Mouse (Mus musculus) CD4-positive, CD25-positive, alpha-beta regulatory T cell, adult 4 months (primary cell): Measurements from ENCODE around the gene Tspear. TPM values are rescaled to one million over a fixed set of nuclear protein-coding genes. Genes with fewer than 3 reads are reported as not detected.
"Not testable (repeated sequence)": the region's sequence is repeated elsewhere in the genome, so short reads cannot be mapped to it uniquely, and the experiment has no call there.

ENCODE experiments used
- ATAC-seq: one replicate; pipeline ENCODE4 v1.8.0; 2017
- polyA plus RNA-seq, 2 experiments: library from polyadenylated mRNA; unstranded; fragments of 100-300 nt; shearing (Covaris generic); gene quantifications; one replicate each; pipeline ENCODE4 v1.2.1; 2017

The Tspear gene
- polyA plus RNA-seq, 2 experiments from 2014 or later, result 0.31 to 1.4 TPM

- ATAC-seq, result no peak
Observed at GRCm38 (mm10) chr10:77794976-77795375, 108.6 kb downstream of the Tspear start, which contains the start of gene Gm9639. TSS of gene Gm9639 (minus strand) at chr10:77795076.

GRCm38 (mm10) chr10:77797677-77798076 lies 111.3 kb downstream of the Tspear start:
- no peak for ATAC-seq

- ATAC-seq, result not testable (repeated sequence)
Observed at GRCm38 (mm10) chr10:77798164-77798920, 112.0 kb downstream of the Tspear start.

- ATAC-seq, result no peak
Observed at GRCm38 (mm10) chr10:77798921-77799508, 112.6 kb downstream of the Tspear start, which contains the start of gene Gm19668. TSS of gene Gm19668 (minus strand) at chr10:77799133.

DNA sequence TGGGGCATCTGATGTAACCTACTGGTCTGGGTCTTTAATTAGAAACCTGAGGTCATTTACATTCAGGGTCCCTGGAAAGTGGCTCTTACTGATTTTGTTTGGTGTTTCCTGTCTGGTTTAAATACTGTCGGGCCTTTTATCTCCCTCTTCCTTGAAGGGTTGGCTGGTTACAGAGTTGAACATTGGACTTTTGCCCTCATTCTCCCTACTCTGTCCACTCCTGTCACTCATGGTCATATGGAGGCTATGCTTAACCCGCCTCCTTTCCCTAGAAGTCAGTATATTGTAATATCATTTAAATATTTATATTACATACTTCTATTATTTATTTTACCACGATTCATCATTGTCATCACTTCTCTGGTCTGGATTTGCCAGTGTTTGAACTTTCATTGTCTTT lies 117.7 kb downstream of the Tspear start:
- no peak for ATAC-seq

DNA sequence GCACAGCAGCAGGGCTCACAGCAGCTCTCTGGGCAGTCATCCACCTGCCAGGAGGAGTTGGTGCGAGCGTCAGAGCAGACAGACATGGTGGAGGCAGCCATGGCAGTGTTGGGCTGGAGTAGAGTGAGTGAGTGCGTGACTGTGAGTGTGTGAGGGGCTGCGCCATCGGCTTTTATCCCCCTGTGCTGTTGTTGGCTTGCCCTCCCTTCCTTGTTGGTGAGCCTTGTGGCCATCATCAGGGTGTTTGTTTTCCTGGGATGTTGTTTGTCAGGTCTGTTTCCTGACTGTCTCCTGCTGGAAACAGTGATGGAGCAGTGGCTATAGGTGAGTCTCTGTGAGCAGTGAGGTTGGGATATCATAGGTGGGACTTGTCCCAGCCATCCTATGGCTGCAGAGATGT lies 125.4 kb downstream of the Tspear start, which contains the start of gene Gm9507:
Gm9507 (minus strand) TSS at position 101 of the 400 bp plus-strand sequence.
- ATAC-seq, result no peak

- no peak for ATAC-seq
Observed at GRCm38 (mm10) chr10:77814382-77814781, 128.0 kb downstream of the Tspear start, which contains the start of gene Gm2696. TSS of gene Gm2696 (plus strand) at chr10:77814682.

GRCm38 (mm10) chr10:77815514-77815913 lies 129.1 kb downstream of the Tspear start:
- ATAC-seq, result no peak

DNA sequence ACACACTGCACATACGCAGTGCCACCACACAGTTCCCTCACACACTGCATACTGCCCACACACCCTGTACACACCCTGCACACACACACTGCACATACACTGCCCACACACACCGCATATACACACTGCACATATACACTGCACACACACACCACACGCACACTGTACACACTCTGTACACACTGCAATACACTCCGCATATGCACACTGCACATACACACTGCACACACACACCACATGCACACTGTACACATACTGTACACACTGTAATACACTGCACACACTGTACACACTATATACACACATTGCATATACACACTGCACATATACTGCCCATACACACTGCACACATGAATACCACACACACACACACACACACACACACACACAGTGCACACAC lies 132.2 kb downstream of the Tspear start:
- no peak for ATAC-seq

- no peak for ATAC-seq
Observed at GRCm38 (mm10) chr10:77819203-77819602, 132.8 kb downstream of the Tspear start.

DNA sequence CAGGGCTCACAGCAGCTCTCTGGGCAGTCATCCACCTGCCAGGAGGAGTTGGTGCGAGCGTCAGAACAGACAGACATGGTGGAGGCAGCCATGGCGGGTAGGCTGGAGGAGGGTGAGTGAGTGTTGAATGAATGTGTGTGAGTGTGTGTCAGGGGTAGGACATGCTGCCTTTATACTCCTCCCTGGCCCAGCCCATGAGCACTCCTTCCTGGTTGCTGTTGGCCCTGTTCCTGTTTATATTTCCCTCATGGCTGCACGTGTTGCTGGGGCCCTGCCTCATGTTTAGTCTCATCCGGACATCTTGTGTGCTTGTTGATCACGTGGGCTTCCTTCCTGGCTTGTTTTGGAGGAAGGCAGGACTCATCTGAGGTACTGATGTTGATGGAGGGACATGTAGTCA lies 140.6 kb downstream of the Tspear start, which contains the start of gene Krtap10-4:
Krtap10-4 (minus strand) TSS at position 145 of the 400 bp plus-strand sequence.
- ATAC-seq, result no peak

DNA sequence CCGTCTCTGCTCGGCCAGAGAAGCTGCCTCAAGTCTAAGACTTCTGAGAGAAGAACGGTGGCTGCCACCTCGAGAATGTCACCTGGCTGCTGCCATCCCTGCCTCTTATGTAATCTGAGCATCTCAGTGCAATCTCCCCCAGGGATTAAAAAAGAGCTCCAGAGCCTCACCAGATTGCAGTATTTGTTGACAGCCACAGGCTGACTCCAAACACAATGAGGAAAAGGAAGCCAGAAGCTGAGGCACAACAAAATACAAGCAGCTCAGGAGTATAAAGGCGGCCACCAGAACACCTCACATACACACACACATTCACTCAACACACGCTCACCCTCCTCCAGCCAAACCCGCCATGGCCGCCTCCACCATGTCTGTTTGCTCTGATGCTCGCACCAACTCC lies 149.3 kb downstream of the Tspear start, which contains the start of gene Krtap10-10:
Krtap10-10 (plus strand) TSS at position 301 of the 400 bp plus-strand sequence.
- no peak for ATAC-seq

GRCm38 (mm10) chr10:77839006-77839405 lies 152.6 kb downstream of the Tspear start:
- ATAC-seq, result no peak

- no peak for ATAC-seq
Observed at GRCm38 (mm10) chr10:77846503-77846902, 160.1 kb downstream of the Tspear start, which contains the start of gene Gm36176. TSS of gene Gm36176 (plus strand) at chr10:77846803.

DNA sequence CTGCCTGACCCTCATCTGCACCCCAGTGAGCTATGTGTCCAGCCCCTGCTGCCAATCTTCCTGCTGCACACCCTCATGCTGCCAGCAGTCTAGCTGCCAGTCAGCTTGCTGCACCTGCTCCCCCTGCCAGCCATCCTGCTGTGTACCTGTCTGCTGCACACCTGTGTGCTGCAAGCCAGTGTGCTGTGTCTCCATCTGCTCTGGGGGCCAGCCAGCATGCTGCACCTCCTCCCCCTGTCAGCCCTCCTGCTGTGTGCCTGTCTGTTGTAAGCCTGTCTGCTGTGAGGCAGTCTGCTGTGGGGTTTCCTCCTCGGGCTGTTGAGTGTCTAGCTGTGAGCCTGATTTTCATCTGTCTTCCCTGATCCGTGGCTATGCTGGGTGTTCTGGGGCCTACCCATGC lies 160.6 kb downstream of the Tspear start:
- no peak for ATAC-seq

DNA sequence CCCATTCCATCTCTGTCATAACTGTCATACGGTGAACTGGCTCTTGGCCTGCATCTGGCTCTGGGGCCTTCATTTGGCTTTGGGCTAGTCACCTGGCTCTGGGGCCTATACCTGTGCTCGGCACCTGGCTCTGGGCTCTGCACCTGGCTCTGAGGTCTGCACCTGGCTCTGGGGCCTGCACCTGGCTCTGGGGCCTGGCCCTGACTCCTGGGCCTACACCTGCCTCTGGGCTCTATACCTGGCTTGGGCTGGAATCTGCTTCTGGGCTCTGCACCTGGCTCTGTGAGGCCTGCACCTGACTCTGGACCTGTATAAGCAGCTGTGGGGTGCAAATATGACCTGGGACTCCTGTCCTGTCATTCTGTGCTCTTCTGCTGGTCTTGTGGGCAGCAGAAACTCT lies 161.2 kb downstream of the Tspear start:
- no peak for ATAC-seq

DNA sequence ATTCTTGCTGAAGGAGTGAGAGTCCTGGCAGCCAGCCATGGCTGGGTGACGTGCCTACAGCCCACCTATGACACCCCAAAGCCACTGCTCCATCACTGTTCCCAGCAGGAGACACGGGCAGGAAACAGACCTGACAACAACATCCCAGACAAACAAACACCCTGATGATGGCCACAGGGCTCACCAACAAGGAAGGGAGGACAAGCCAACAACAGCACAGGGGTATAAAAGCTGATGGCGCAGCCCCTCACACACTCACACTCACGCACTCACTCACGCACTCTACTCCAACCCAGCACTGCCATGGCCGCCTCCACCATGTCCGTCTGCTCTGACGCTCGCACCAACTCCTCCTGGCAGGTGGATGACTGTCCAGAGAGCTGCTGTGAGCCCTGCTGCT lies 166.2 kb downstream of the Tspear start, which contains the start of gene Gm10318:
Gm10318 (plus strand) TSS at position 301 of the 400 bp plus-strand sequence.
- no peak for ATAC-seq

GRCm38 (mm10) chr10:77861675-77862074 lies 175.3 kb downstream of the Tspear start, which contains the start of gene Gm3285:
TSS of gene Gm3285 (plus strand) at chr10:77861975.
- ATAC-seq, result no peak

DNA sequence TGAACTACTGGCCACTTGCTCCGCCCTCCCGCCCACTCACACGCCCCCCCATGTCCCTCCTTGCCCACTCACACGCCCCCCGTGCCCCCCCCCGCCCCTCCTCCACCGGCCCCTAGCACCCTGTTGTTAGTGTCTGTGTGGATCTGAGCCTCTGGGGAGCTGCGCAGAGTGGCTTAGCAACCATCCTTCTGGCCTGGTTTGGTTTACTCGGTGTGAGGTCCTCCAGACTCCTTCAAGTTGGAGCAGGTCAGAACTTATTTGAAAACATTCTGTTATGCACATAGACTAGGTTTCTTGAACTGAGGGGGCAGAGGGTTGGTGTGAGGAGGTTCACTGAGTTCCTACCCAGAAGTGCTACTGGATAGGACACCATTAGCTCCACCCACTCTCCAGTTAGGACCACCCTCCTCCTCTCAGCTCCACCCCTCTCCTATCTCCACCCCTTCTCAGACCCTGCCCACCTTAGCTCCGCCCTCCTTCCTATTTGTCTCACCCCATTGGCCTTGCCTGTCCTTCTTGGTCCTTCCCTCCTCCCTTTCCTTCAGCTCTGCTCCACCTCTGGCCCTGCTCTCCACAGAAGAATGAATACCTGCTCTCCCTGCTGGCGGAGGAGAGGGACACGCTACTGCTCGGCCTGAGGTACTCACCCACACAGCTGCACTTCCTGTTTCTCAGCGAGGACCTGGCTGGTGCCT lies 177.8 kb downstream of the Tspear start:
- peak; percentile 91 for ATAC-seq

- peak; percentile 20 for ATAC-seq
Observed at GRCm38 (mm10) chr10:77864762-77865143, 178.4 kb downstream of the Tspear start.

DNA sequence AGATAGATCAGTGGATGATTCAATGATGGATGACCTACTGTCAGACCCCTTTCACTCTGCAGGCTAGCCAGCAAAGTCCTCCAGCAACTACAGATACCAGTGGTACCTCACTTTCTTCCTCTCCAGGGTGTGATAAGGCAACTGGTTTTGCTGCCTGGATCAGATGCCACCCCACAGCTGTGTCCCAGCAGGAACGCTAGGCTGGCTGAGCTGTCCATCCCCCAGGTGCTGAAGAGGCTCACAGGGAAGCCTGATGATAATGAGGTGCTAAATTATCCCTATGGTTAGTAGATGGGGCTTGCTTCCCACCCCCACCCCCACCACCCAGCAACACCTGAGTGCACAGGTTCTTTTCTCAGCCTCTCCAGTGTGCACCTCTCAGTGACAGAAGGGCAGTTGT lies 181.2 kb downstream of the Tspear start:
- no peak for ATAC-seq

GRCm38 (mm10) chr10:77869651-77870050 lies 183.3 kb downstream of the Tspear start:
- ATAC-seq, result no peak

GRCm38 (mm10) chr10:77878985-77879384 lies 192.6 kb downstream of the Tspear start:
- no peak for ATAC-seq
